Mouse (Mus musculus) heart, postnatal 14 days (tissue): Measurements from ENCODE around the gene Ripply2. TPM values are rescaled to one million over a fixed set of nuclear protein-coding genes. Genes with fewer than 3 reads are reported as not detected.

Source experiments
- DNase-seq, 2 experiments: peaks; one replicate each; pipeline ENCODE4 v3.0.0; 2021 to 2022
- intact Hi-C: fragments of 180-260 bp; cut with DNase I; formaldehyde crosslinking; loops from one replicate; pipeline ENCODE4 v1.15.1; 2025
- total RNA-seq, 2 experiments: library from RNA; stranded (reverse); gene quantifications; 2 replicates each; pipeline ENCODE4 v1.2.3; 2021

Ripply2 gene
- total RNA-seq, 2 experiments from 2014 or later: not detected

DNA sequence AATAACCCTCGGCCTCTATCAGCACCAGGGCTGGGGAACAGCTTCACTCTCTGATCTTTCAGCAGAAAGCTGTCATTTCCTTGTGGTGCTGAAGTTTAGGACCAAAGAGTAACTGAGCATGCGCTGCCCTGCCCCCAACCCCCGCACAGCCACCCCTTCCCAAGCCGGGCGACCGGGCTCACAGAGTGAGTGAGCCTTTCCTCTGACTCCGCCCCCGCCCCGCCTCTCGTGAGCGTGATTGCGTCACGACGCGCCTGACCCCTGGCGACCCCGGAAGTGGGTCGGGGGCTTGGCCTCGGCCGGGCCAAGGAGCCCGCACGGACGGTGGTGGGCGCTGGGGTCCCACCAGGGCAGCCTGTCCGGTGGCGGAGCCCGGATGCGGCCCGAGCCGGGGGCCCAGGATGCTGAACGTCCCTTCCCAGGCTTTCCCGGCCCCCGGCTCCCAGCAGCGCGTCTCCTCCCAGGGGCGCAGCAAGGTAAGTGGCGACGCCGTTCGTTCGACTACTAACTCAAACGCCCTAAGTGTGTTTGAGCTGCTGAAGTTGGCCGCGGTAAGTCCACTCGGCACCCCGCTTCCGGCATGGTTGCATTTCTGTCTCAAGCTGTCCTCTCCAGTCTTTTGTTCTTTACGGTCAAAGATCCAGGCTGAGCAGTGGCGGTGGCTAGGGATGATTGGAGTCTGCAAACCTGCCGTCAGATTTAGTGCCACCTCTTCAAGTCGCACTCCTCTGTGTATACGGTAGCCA lies 6.6 kb downstream of the Ripply2 start, which contains the start of gene Cyb5r4:
Cyb5r4 (plus strand) TSS at position 237 of the 746 bp plus-strand sequence.
- intact Hi-C loops: no loop called here
- DNase-seq: peak; percentile 96 to 97

DNA sequence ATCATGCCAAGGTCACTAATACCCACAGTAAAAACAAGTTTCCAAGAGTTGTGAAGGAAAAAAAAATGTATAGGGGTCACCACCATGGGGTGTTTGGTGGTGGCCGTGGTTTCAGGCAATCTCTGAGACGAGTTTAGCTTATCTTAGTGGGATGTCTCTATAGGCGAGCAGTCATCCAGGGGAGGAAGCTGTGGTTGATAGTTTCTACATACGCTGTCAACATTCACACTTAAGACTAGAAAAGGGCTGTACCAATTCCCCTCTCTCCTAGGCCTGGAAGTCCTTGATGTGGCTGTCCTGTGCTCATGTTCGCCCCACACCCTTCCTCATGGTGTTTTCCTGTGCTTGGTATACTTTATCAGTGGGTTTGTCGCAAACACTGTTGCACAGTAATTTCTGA lies 10.4 kb downstream of the Ripply2 start:
- intact Hi-C loops: no loop called here
- no peak for DNase-seq

GRCm38 (mm10) chr9:87027423-87028084 lies 12.2 kb downstream of the Ripply2 start:
- intact Hi-C loops: loop anchor here (1.0 kb wide), 1 partner anchor 221 kb away; no protein-coding TSS in a partner anchor
- DNase-seq: peak; percentile 52 to 74

DNA sequence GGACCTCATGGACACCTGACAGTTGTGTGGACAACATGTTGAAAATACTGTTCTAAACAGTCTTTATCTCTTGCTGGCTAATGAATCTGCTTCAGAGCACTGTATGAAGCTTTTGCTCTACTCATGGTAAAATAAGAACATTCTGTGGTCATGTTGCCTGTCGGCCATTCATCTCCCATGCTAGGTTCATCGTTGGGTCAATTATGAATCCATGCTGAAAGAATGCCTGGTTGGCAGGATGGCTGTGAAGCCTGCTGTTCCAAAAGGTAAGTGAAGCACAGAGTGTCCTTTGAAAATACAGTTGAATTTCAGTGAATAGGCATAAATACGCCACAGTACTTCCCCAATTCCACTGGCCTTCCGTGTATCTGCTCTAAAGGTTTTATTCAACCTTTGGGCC lies 16.9 kb downstream of the Ripply2 start:
- DNase-seq: no peak

DNA sequence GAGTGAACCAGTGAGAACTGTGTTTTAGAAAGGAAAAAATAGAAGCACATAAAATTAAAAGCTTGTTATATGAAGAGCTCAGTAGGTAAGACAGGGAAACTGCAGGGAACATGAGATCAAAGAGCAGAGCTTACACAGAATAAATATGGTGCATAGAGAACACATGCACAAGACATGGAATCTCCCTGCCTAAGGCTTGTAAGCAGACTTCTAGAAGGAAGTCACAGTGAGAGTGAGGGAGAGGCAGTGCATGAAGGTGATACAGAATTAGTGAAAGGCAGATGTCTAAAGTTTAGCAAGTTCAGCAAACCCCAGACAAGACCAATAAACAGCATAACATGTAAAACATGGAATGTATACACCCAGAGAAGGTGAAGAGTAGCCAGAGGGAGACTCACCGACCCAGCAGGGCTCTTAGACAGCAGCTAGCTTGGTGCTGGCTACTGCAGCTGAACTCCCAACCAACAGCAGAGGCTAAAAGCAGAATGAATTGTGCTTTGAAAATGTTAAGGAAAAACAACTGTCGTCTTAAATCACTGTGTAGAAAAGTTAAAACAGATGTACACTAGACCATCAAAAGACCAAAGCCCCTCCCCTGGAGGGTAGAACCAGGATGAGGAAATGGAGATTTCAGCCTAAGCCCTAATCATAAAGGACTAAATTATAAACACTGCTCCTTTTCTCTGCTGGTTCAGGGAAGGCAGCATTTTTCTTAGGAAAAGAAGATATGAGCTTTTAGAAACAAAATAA lies 19.7 kb downstream of the Ripply2 start:
- DNase-seq: no peak
- intact Hi-C loops: no loop called here

More for the DNA sequence above, 16.9 kb downstream of the Ripply2 start:
- intact Hi-C loops: no loop called here

DNA sequence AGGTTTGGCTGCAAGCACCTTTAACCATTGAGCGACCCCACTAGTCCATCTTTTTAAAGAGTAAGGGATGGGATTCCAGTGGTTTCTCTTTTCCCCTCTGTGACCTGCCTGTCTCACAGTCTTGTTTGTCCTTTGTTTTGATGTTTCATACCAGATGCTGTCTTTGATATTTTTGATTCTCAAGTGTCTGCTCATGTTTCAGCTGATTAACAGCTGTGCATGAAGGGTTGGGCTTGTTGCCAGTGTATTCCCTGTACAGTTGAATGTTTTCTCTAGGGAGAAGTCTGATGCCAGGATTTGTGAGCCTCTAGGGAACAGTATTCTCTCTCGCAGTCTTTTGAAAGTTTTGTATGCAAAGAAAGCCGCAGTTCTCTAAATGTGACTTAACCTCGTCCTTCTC lies 34.1 kb downstream of the Ripply2 start:
- DNase-seq: peak in 1 of 2 experiments; percentile 12
- intact Hi-C loops: no loop called here

DNA sequence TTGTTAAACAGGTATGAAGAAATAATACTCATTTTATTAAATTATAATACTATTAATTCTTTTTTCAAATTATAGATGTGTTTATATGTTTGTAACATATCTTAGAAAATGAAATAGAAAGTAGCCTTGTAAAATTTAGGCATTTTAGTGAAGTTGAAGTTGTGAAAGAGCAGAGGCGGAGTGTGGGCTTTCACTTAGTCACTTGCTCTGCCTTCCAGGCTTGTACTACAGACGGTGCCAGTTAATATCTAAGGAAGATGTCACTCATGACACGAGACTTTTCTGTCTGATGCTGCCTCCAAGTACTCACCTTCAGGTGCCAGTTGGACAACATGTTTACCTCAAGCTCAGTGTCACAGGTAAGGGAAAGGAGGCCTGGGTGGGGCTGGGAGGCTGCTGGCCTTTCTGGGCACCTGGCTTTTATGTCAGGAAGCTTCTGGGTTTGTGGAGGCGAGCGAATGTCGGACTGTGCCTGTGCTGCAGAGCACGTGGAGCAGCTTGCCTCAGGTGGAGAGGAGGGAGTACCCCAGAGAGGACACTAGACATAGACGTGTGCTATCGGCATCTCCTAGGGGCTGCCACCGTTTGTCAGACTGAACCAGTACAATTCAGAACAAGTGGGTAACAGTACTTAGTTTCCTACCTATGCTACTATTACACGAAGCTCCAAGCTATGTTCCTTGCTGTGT lies 40.4 kb downstream of the Ripply2 start:
- intact Hi-C loops: no loop called here
- no peak for DNase-seq

DNA sequence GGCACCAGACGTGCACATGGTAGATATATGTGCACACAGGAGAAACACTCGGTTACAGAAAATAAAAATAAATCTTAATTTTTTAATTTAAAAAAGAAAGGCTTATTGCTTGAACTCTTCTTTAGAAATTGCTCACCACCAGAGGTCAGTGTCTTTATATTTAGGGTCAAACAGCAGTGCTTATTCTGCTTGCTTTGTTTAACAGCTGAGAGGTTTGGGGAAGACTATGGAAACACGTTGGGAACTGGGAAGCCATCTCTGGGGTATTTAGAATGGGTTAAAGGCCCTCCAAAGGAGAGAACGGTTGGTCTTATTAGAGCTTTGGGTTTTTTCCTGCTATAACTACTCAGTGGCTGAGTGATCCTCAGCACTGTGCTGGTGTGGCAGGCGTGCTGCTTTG lies 47.0 kb downstream of the Ripply2 start:
- intact Hi-C loops: no loop called here
- DNase-seq: no peak

DNA sequence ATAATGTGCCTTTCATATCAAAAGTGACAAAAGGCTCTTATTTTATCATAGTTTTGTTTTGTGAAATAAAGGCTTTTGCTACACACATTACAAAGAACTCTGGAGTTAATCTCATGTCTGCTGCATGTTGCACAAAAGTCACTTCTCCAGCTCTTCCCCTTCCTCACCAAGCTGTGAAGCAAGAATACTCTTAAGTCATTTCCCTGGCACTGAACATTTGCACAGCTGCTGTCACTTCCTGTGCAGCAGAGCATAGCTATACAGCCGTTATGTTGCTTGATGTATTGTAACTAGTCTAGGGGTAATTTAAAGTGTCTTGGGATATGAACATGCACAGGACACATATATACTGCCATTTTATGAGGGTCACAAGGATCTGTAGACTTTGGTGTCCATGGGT lies 52.8 kb downstream of the Ripply2 start:
- intact Hi-C loops: no loop called here
- no peak for DNase-seq

Other genes starting within 250 kb of the Ripply2 start
- gene Snap91, start 134.9 kb upstream of the Ripply2 start, total RNA-seq: 10 to 100 TPM; 16.8 to 18.2 TPM
- 10 to 100 TPM; 26.3 to 29.0 TPM for gene Cyb5r4, start 6.5 kb downstream of the Ripply2 start, total RNA-seq
- gene Mrap2, start 128.8 kb downstream of the Ripply2 start, total RNA-seq: 1 to 10 TPM; 3.2 to 4.1 TPM
- 1 to 10 TPM; 3.0 to 3.4 TPM for gene Cep162, start 240.0 kb downstream of the Ripply2 start, total RNA-seq